Mouse (Mus musculus) lung, postnatal 0 days (tissue): ENCODE measurements around the gene Mettl23.

Experiments used
- CTCF ChIP-seq: IDR thresholded peaks from 2 replicates; pipeline ENCODE4 v1.5.1; 2016; ENCODE audit warnings: antibody characterized with exemption, mild to moderate bottlenecking
- EP300 ChIP-seq: IDR thresholded peaks from 2 replicates; pipeline ENCODE4 v1.6.1; 2016; ENCODE audit warnings: antibody characterized with exemption, mild to moderate bottlenecking, control low read depth

- no peak for TF ChIP-seq CTCF
- TF ChIP-seq EP300 = no peak
Measured at GRCm38 (mm10) chr11:116854279-116854678, 11.2 kb downstream of the Mettl23 start.
